Mouse (Mus musculus) cerebellum, adult 11-12 months (tissue): ENCODE results near the gene Ghrh.
A peak's percentile ranks its signal among the peaks of the same experiment; 100 is the strongest.
"Not testable (repeated sequence)": the region's sequence is repeated elsewhere in the genome, so short reads cannot be mapped to it uniquely, and the experiment has no call there.

Experiments
- DNase-seq: peaks from one replicate; pipeline ENCODE4 v3.0.0; 2022

The Ghrh gene

DNA sequence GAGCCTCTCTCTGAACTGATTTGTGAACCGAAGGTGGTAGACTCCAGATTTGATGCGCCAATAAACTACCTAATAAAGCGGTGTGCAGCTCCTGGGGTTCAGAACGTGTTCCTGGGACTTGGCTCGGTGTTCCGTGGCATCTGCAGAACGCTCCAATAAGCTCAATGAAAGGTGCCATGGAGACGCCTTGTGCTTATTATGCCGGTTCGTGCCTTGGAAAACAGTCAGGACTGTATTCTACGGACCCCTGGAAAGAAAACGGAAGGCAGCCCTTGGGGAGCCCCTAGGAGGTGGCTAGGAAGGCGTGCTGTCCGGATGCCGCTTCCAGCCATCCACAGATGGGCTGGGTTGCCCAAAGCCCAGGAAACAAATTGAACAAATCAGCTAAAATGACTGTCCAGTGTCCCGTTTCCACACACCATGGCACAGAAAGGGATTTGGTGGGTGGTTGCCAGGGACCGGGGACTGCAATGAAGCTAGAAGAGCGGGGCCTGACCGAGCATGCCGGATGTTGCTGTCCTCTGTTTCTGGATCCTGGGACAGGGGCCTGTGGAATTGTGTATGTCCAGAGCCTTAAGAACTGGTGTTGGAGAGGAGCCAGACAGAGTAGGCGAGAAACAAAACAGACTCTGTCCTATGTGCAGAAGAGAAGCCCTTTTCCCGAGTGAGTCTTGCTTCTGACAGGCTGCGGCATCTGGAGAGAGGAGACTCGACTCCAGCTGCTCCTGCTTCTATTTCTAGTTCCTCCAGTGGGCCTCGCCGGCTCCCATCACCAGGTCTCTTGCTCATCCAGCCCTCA lies at the start of gene Ghrh:
Gene Ghrh (minus strand): TSS at position 146 of the 799 bp plus-strand sequence.
- DNase-seq, result no peak

DNA sequence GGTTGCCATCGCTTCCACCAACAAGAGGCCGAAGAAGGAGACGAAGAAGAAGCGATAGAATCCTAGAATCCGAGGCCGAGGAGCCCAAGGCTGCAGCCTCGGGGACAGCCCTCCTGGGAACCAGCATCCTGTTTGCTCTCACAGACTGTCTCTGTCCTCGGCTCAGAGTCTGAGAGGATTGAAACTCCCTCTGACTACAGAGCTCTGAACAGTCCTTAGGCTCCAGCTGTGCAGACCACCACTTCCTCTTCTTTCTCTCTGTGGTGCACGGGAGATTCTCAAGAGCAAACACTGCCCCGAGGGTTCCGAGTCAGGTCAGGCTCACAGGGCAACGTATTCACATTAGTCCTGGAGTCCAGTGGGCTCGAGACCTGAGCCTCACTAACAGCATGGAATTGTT lies 48.7 kb upstream of the Ghrh start:
- DNase-seq, result no peak

DNA sequence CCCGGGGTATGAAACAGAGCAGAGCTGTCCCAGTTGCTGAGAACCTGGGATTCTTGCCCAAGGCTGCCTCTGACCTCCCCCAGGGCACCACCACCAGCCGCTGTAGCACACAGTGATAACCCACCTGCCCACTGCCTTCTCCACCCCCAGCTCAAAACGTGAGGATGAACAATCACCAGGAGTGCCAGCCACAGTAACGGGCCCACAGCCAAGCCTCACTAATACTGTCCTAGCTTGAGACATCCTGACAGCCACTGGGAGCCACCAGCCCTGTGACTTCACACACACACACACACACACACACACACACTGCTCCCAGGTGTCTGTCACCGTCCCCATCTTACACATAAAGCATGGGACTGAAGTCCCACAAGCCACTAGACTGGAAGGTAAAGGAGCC lies 48.1 kb upstream of the Ghrh start:
- no peak for DNase-seq

DNA sequence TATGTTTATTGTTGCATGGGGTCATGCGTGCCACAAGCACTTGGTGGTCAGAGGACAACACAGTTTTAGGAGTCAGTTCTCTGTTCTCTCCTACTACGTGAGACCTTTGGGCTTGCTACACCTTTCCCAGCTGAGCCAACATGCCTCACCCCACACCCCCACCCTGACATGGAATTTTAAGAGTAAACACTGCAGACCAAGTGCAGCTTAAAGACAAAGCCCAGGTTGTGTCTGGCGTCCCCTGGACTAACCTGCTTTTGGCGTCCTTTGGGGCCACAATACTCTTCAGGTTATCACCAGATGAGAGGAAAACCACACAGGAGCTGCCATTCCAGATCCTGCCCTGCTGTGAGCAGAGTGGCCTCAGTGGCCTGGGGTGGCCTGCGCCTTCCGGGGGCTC lies 47.6 kb upstream of the Ghrh start:
- no peak for DNase-seq

DNA sequence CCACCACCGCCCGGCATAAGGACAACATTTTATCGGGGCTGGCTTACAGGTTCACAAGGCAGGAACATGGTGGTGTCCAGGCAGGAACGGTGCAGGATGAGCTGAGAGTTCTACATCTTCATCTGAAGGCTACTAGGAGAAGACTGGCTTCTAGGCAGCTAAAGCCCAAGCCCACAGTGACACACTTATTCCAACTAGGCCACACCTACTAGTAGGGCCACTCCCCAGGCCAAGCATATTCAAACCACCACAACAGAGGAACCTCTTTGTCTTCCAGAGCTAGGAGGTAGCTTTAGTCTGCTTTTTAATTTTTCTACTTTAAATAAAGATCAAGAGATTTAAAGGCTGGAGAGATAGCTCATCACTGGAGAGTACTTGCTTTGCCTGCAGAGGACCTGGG lies 46.2 kb upstream of the Ghrh start:
- DNase-seq, result no peak

DNA sequence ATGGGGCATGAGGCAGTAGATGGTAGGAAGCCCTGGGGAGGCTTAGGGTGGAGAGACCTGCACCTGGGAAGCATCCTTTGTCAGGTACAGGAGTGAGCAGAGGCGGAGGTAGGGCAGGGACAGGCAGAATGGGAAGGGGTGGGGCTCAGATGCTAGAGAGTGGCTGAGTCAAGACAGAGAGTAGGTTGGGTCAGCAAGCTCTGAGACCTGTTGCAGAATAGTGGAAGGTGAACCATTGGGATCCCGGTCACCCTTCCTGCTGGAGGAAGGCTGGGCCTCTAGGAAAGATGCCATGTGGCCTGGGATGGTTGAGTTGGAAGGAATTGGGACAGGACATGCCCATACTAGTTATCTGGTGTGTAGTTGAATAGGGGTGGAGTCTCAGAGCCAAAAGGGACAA lies 45.0 kb upstream of the Ghrh start:
- no peak for DNase-seq

DNA sequence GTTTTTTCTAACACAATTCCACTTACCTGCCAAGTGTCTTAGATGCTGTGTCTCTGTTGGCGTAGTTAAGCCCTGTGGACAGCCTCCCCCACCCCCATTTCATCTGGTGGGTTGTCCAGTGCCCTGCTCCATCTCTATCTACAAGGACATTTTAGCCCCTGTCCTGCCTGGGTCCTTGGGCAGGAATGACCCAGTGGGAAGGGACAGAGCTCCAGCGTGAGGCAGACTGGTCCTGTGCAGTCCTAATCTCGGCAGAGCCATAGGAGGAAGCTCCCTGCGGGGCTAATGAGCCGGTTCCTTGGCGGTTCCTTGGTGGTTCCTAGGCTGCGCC lies 42.2 kb upstream of the Ghrh start:
- DNase-seq, result no peak

DNA sequence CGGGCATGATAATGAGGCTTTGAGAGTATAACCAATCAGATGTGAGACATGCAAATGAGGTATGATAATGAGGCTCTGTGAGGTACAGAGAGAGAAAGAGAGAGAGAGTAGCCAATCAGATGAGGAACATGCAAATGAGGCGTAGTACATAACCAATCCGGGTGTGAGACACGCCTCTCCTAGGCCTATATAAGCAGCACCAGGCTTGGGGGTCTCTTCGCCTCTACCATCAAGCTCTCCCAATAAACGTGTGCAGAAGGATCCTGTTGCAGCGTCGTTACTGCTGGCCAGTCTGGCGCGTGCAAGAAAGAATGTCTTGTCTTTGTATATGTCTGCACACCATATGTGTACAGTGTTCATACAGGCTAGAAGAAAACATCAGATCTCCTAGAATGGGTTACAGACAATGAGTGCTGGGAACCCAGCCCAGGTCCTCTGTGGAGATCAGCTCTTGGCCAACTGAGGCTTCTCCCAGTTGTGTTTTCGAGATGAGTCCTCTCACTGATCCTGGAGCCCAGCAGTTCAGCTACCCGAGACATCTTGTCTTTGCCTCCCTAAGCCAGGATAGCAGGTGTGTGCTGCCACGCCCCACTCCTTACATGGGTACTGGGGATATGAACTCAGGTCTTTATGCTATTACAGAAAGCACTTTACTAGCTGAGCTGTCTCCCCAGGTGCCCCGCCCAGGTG lies 41.7 kb upstream of the Ghrh start:
- DNase-seq, result not testable (repeated sequence)

DNA sequence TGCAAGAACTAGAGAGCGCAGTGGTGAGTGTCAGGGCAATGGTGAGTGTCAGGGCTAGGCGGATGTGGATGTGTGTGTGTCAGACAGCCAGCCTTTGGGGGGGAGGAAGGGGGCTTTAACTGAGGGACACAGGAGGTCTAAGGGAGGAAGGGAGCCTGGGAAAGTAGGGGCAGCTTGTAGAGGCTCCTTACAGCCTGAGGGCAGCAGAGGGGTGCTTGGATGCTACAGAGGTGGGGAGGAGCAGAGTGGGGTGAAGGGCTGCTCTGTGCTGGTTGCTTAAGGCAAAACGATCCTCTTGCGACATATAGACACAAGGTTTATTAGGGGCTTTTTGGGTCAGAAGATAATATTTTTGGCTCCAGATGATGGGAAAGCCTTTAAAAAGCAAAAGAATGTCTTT lies 37.5 kb upstream of the Ghrh start:
- no peak for DNase-seq

DNA sequence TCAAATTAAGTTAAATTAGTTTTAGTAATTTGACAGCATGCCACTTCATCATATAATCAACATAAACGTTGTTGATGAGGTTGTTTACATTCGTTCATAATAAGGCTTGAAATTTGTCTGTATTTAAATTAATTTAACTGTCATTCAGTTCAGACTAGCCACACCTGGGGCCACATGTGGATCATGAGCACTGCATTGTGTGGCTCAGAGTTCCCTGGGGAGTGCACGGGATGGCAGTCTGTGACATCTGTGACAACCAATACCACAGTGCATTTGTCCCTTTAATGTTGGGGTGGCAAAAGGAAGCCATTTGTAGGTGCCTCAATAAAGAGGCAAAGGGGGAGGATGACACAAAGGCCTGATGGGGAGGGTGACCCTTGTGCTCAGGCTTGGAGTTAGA lies 29.7 kb upstream of the Ghrh start:
- DNase-seq, result no peak

DNA sequence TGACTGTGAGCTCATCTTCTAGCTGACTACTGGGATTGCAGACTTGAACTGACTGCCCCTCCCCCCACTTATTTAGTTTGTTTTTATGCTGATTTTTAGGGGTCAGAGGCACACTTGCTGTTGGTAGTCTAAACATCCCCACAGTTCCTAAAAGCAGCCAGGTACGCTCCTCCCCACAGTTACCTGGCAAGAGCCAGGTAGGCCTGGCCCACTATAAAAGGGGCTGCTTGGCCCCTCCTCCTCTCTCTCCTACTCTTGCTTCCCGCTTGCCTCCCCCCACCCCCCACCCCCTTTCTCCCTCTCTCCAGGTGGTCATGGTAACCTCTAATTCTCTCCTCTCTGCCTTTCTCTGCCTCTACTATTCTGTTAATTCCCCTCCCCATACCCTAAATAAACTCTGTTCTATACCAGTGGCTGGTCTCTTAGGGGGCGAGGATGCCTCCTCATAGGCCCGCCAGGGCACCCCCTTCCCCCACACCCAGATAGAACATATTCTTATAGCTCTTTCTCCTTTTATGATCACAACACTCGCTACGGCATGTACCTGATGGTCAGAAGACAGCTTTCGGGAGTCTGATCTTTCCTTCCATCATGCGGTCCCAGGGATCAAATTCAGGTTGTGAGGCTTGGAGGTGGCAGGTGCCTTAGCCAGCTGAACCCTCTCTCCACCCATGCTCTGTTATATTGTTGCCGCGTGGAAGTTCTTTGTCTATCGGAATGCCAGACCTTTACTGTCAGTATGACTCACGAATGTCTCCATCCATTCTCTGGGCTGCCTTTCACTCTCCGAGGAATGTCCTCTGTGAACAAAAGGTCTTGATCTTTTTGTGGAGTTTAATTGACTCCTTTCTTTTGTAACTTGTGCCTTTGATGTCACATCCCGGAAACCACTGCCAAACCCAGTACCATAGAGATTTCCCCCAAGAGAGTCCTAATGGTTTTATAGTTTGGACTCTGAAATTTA lies 28.8 kb upstream of the Ghrh start:
- DNase-seq, result no peak

DNA sequence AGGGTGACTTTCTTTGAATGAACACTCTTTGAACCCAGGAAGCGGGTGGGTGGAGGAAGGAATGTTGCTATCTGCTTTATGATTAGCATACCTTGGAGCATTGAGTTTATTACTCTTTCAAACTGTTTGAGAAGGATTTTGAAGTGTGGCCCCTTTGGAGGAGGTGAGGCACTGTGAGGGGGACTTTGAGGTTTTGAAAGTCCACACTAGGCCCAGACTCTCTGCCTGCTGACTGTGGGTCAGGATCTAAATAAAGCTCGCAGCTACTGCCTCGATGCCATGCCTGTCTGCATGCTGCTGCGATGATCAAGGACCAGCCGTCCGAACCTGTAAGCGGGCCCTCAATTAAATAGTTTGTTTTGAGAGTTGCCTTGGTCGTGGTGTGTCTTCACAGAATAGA lies 27.7 kb upstream of the Ghrh start:
- DNase-seq, result no peak

DNA sequence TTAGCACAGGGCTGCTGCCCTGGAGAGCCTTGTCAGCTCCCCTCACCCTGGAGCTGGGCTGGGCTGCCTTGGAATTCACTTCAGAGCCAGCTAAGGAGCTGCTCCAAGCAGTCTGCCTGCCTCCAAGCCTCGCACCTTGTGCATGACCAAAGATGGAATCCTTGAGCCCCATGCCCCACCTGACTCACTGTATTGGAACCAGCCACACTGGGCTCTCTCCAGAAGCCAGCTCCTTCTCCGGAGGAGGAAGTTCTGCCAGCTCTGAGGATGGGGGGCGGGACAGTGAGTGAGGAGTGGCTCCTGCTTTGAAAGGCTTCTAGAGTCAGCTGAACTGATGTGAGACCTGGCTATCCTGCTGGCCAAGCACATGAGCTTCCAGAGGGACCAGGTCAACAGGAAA lies 26.4 kb upstream of the Ghrh start:
- DNase-seq, result no peak

DNA sequence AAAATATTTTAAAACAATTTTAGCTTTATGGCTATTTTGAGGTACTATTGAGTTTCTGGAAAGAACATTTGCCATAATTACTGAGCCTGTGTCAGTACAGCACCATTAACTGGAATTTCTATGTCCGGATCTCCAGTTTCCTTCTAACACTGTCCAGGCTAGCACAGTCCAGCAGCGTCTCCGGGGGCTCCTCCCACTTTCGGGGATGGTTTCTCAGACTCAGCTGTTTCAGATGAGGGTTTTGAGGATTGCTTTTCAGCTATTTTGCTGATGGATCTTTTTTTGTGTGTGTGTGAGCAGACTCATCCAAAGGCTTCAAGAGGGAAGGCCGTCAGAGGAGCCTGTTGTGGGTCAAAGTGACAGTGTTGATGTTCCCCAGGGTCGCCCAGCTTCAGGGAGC lies 24.4 kb upstream of the Ghrh start:
- DNase-seq, result no peak

DNA sequence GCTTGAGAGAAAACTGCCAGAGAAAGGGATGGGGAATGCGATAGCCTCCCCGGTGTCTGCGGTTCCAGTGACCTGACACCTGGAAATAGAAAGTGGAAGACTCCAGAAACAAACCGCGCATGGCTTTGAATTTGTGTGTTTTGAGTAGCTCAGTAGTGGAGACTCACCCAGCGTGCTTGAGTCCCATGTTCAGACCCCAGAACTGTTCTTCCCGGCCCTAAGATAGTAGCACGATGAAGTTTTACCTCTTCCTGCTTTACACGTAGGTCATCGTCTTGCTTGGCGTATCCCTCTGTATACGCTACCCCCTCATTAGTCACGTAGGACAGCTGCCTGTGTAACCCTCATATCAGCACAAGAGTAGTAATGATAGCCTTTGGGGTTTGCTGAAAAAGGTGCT lies 20.7 kb upstream of the Ghrh start:
- DNase-seq, result no peak

DNA sequence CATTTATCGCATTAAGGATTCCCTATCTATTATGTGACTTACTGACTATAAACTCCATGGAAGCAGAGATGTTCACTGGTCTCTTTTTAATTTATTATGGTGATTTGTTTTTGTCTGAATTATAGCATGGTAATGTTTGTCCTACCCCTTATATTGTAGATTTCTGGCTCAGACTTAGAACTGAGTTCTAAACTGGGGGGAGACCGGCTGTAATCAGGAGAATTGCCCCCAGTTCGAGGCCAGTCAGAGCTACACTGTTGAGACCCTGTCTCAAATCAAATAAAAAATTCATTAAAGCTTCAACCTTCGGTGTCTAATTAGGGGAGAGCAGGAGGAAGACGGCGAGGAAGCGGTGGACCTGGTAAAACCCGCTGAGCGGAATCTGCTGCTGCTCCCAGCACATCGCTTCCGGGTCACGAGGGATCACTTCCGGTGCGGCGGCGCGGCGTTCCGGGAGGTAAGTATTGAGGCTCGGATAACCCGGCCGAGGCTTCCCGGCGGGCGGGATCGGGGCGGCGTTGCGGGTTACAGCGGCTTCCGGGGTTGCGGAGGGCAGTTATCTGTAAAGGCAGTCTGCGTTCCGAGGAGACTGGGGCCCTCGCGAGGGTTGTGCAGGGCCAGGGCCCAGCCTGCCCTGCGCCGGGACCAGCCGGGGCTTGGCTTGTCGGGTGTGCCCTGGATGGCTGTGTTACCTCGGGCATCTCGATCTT lies 20.0 kb upstream of the Ghrh start, which contains the start of gene Manbal:
Gene Manbal (plus strand): TSS at position 411 of the 710 bp plus-strand sequence.
- DNase-seq, result peak; percentile 90

DNA sequence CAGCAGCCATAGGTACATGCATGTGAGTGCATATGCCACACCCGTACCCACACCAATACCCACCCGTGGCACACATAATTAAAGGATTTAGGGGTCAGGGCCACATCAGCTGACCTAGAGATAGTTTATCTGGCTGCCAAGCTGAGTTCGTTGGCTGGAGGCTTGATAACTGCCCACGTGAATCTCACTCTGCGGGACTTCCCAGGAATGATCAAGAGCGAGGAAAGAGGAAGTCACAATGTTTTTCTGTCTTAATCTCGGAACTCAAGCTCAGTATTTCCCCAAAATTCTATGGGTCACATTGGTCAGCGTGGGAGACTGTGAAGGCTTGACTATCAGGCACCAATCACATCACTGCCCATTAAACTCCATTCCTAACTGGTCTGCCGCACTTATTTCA lies 19.5 kb upstream of the Ghrh start:
- DNase-seq, result no peak

DNA sequence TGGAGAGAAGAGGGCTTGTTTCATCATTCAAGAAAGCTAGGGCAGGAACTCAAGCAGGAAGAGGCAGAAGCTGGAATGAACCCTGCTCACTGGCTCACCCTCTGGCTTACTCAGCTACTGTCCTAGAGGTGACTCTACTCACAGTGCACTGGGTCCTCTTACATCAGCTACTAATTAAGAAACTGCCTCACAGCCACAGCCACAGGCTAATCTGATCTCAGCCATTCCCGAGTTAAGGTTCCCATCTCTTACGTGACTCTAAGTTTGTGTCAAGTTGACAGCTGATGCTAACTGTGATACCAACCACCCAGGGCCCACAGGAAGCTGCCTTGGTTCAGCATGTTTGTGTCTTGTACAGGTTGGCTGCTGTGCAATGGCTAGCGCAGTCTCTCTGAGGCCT lies 15.7 kb upstream of the Ghrh start:
- no peak for DNase-seq

DNA sequence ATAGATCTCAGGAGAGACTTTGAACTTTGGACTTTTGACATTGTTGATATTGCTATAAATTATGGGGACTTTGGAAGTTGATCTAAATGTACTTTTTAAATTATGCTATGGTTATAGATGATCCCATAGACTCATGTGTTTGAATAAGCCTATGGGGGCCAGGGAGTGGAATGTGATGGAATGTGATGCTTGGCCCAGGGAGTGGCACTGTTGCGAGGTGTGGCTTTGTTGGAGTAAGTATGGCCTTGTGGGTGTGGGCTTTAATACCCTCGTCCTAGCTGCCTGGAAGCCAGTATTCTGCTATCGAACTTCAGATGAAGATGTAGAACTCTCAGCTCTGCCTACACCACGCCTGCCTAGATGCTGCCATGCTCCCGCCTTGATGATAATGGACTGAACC lies 12.7 kb upstream of the Ghrh start:
- DNase-seq, result no peak

DNA sequence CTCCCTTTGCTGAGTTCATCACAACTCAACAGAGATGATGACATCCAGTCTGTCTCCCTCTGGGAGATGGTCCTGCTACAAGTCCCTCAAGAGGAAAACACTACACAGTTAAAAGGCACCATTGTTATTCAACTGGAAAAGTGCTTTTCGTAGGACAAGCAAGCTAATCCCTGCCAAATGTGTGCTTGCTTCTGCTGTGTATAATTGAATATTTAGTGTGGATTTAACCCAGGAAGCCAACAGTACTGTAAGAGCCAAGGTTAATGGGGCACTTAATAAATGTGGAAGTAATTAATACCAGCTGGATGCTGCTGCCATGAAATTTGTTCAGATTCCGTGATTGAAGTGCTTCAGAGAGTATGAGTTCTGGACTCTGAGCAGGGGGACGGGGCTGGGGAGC lies 6.8 kb upstream of the Ghrh start:
- no peak for DNase-seq

DNA sequence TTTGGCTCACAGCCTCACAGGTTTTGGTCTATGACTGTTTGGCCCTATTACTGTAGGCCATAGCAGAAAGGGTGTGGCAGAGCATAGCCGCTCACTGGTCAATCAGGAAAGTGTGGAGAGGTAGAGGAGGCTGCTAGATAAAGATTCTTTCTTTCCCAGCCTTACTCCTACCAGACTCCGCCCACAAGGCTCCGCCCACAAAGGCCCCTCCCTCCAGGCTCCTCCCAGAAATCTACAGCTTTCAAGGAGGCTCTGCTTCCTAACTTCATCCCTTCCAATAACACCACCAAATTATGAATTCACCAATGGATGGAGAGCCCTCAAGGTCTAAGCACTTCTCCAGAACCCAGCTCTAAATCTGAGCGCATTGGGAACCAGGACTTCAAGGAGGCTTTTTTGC lies 5.9 kb upstream of the Ghrh start:
- DNase-seq, result no peak

DNA sequence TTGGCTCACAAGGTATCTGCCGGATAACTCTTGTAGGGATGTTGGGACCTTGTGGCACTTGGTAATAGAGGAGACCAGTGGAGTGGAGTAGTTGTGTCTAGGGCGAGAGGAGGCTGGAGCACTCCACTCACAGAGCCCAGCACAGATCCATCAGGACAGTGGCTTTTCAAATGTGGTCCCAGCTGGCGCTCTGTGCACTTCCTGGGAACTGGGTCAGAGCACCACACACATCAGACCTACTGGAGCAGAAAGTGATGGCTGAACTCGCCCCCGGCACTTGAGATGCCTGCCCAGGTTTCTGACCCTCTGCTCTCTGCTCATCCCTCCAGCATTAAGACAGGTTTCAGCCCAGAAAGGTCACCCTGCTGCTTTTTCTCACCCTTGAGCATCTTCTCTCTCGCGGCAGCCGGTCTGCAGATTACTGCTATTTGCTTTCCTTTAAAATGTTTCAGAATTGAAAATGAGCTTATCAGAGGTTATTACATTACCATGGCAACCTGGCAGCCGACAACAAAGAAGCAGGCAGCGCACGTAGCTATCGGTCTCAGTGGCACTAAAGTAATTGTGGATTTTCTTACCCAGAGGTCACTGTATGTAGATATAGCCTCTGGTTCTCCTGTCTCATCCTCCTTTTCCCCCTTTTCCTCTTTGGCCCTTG lies 1.9 kb upstream of the Ghrh start:
- DNase-seq, result peak; percentile 41
